Mouse (Mus musculus) stomach, embryonic 16.5 days (tissue): ENCODE data around the gene Paxip1. TPM values are rescaled to one million over a fixed set of nuclear protein-coding genes. Genes with fewer than 3 reads are reported as not detected.

Source experiments
- ATAC-seq: fragments of 200-750 bp; cut with Nextera tagmentation; 2 replicates; pipeline ENCODE4 v1.8.0; 2017; ENCODE audit warnings: moderate number of reproducible peaks, moderate TSS enrichment; ENCODE audit not compliant: insufficient read depth, low FRiP score
- H3K27ac ChIP-seq: fragments of 300-500 bp; sonication (generic); 2 replicates; pipeline ENCODE4 v1.5.1; 2014; ENCODE audit warnings: low read length
- H3K27me3 ChIP-seq: fragments of 300-500 bp; sonication (generic); 2 replicates; pipeline ENCODE4 v1.6.1; 2014; ENCODE audit warnings: low read length, control low read depth, mixed read lengths; ENCODE audit not compliant: control insufficient read depth, insufficient read depth
- H3K36me3 ChIP-seq: fragments of 300-500 bp; sonication (generic); 2 replicates; pipeline ENCODE4 v1.6.1; 2014; ENCODE audit warnings: low read length; ENCODE audit not compliant: control insufficient read depth, insufficient read depth
- H3K4me1 ChIP-seq: fragments of 300-500 bp; sonication (generic); 2 replicates; pipeline ENCODE4 v1.6.1; 2014; ENCODE audit warnings: low read length, control low read depth, mixed read lengths; ENCODE audit not compliant: control insufficient read depth, insufficient read depth
- H3K4me2 ChIP-seq: fragments of 300-500 bp; sonication (generic); 2 replicates; pipeline ENCODE4 v1.6.1; 2014; ENCODE audit warnings: low read depth, low read length, mixed read lengths
- H3K4me3 ChIP-seq: fragments of 300-500 bp; sonication (generic); replicated peaks from 2 replicates; pipeline ENCODE4 v1.5.1; 2014; ENCODE audit warnings: mild to moderate bottlenecking, low read length
- H3K9ac ChIP-seq: fragments of 300-500 bp; sonication (generic); 2 replicates; pipeline ENCODE4 v1.6.1; 2014; ENCODE audit warnings: low read length
- H3K9me3 ChIP-seq: fragments of 300-500 bp; sonication (generic); replicated peaks from 2 replicates; pipeline ENCODE4 v1.6.1; 2016; ENCODE audit warnings: low read length, control low read depth; ENCODE audit not compliant: control insufficient read depth
- WGBS: fragments of 180-500 bp; shearing (Covaris S2); extraction: QIAGEN DNeasy Blood & Tissue Kit; methylation state at CpG from one replicate; pipeline ENCODE4 v1.1.7; 2014; 5-methylcytosine and 5-hydroxymethylcytosine counted together
- polyA plus RNA-seq: library from polyadenylated mRNA; unstranded; fragments of >200 nt; fragmentation: Nextera tagmentation; extraction: Ambion mirVana; gene quantifications from 2 replicates; pipeline ENCODE4 v1.2.1, GENCODE M21; 2015

Paxip1 gene
- polyA plus RNA-seq, 1 experiment from 2014 or later: 23.1 TPM

- Histone ChIP-seq H3K4me2 (no peak overlapping the region), H3K4me1 (no peaks in the 10 kb centered on the region), H3K4me3 (no peak overlapping the region), H3K9me3 (no peaks in the 10 kb centered on the region), H3K27me3 (no peaks in the 10 kb centered on the region), H3K36me3 (peaks cover 11% of the 10 kb centered on the region), H3K27ac (no peak overlapping the region), H3K9ac (no peak overlapping the region)
- WGBS: 77% methylated on average over 6 of the region's 6 CpGs
- ATAC-seq: no peak
Measured at GRCm38 (mm10) chr5:27739216-27739615, 52.3 kb downstream of the Paxip1 start.

- no peaks in the 10 kb centered on the region for H3K27me3 ChIP-seq
- ATAC-seq: peak; percentile 71; the same call in 1 of the 2 replicates
- no peak overlapping the region for H3K4me3 ChIP-seq
- no peak overlapping the region for H3K9ac ChIP-seq
- H3K27ac ChIP-seq: no peak overlapping the region
- no peak overlapping the region for H3K4me2 ChIP-seq
- WGBS: 3% methylated on average over 3 of the region's 3 CpGs
- H3K4me1 ChIP-seq: no peaks in the 10 kb centered on the region
- no peaks in the 10 kb centered on the region for H3K9me3 ChIP-seq
- peaks cover 5% of the 10 kb centered on the region; the same call in 1 of the 2 replicates for H3K36me3 ChIP-seq
Measured at GRCm38 (mm10) chr5:27737168-27737567, 54.3 kb downstream of the Paxip1 start.

GRCm38 (mm10) chr5:27732288-27732868 is 59.1 kb downstream of the Paxip1 start:
- WGBS: 78% methylated on average over 5 of the region's 5 CpGs
- no peak overlapping the region for H3K4me2 ChIP-seq
- no peak for ATAC-seq
- H3K27ac ChIP-seq: no peak overlapping the region
- no peaks in the 10 kb centered on the region for H3K27me3 ChIP-seq
- no peak overlapping the region for H3K9ac ChIP-seq
- no peaks in the 10 kb centered on the region for H3K36me3 ChIP-seq
- no peaks in the 10 kb centered on the region for H3K9me3 ChIP-seq
- H3K4me3 ChIP-seq: no peak overlapping the region
- H3K4me1 ChIP-seq: no peaks in the 10 kb centered on the region

GRCm38 (mm10) chr5:27731392-27731791 is 60.1 kb downstream of the Paxip1 start:
- Histone ChIP-seq H3K4me2 (no peak overlapping the region), H3K36me3 (no peaks in the 10 kb centered on the region), H3K9ac (no peak overlapping the region), H3K27me3 (no peaks in the 10 kb centered on the region), H3K4me3 (no peak overlapping the region), H3K9me3 (no peaks in the 10 kb centered on the region), H3K27ac (no peak overlapping the region), H3K4me1 (no peaks in the 10 kb centered on the region)
- 62% methylated on average over 1 of the region's 1 CpGs for WGBS
- no peak for ATAC-seq

GRCm38 (mm10) chr5:27730666-27731065 is 60.8 kb downstream of the Paxip1 start:
- Histone ChIP-seq H3K27me3 (no peaks in the 10 kb centered on the region), H3K9ac (no peak overlapping the region), H3K36me3 (no peaks in the 10 kb centered on the region), H3K9me3 (no peaks in the 10 kb centered on the region), H3K4me1 (no peaks in the 10 kb centered on the region), H3K4me3 (no peak overlapping the region), H3K27ac (no peak overlapping the region), H3K4me2 (no peak overlapping the region)
- ATAC-seq: no peak
- 68% methylated on average over 5 of the region's 5 CpGs for WGBS

- WGBS: 27% methylated on average over 2 of the region's 2 CpGs
- H3K4me2 ChIP-seq: no peak overlapping the region
- no peaks in the 10 kb centered on the region for H3K27me3 ChIP-seq
- H3K4me1 ChIP-seq: no peaks in the 10 kb centered on the region
- H3K4me3 ChIP-seq: no peak overlapping the region
- ATAC-seq: no peak
- H3K27ac ChIP-seq: no peak overlapping the region
- H3K36me3 ChIP-seq: no peaks in the 10 kb centered on the region
- no peak overlapping the region for H3K9ac ChIP-seq
- no peaks in the 10 kb centered on the region for H3K9me3 ChIP-seq
Measured at GRCm38 (mm10) chr5:27724460-27724859, 67.0 kb downstream of the Paxip1 start.

DNA sequence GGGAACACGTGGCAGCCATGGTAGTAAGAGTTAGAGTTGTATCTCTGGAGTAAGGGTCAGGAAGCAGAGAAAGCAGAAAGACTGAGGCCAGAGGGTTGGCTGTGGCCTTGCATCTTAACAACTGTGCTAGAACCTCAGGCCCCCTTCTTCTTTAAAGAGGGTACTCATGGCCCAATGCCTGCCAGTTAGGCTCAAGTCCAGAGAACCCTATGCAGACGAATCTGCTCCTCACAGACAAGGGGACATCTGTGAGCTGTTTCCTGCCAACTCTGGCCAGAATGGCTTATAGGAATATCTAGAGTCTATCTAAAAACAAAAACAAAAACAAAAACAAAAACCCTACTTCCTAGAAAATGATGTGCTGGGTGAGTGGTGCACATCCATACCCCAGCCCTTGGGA is 72.2 kb downstream of the Paxip1 start:
- Histone ChIP-seq H3K27ac (no peak overlapping the region), H3K4me2 (no peak overlapping the region), H3K27me3 (no peaks in the 10 kb centered on the region), H3K9me3 (no peaks in the 10 kb centered on the region), H3K36me3 (no peaks in the 10 kb centered on the region), H3K4me1 (no peaks in the 10 kb centered on the region), H3K9ac (no peak overlapping the region), H3K4me3 (no peak overlapping the region)
- WGBS: 61% methylated on average over 2 of the region's 2 CpGs
- ATAC-seq: no peak

DNA sequence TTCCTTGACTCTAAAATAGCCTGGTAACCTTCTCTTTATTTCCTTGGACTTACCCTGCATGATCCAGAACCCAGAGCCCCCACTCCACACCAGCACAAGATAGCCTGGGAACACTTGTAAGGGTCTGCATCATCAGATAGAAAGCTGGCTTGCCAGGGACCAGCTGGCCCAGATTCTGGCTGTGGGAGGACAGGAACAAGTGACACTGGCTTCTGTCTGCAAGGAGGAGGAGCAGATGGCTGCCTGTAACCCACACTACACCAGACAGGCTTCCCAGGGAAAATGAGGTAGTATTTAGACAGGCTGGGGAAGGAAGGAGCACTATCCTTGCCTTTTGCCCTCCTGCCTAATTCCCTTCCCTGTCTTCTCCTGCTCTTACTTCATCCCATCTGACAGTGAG is 74.2 kb downstream of the Paxip1 start:
- Histone ChIP-seq H3K9ac (no peak overlapping the region), H3K9me3 (no peaks in the 10 kb centered on the region), H3K36me3 (no peaks in the 10 kb centered on the region), H3K4me1 (no peaks in the 10 kb centered on the region), H3K4me3 (no peak overlapping the region), H3K27me3 (no peaks in the 10 kb centered on the region), H3K4me2 (no peak overlapping the region), H3K27ac (no peak overlapping the region)
- no peak for ATAC-seq

GRCm38 (mm10) chr5:27716026-27716425 is 75.5 kb downstream of the Paxip1 start:
- Histone ChIP-seq H3K4me1 (no peaks in the 10 kb centered on the region), H3K4me2 (no peak overlapping the region), H3K4me3 (no peak overlapping the region), H3K9ac (no peak overlapping the region), H3K27me3 (no peaks in the 10 kb centered on the region), H3K36me3 (no peaks in the 10 kb centered on the region), H3K27ac (no peak overlapping the region), H3K9me3 (no peaks in the 10 kb centered on the region)
- ATAC-seq: no peak
- whole genome bisulfite sequencing: 83% methylated on average over 4 of the region's 4 CpGs

GRCm38 (mm10) chr5:27714356-27714755 is 77.1 kb downstream of the Paxip1 start:
- Histone ChIP-seq H3K9ac (no peak overlapping the region), H3K4me3 (no peak overlapping the region), H3K4me2 (no peak overlapping the region), H3K27me3 (no peaks in the 10 kb centered on the region), H3K4me1 (no peaks in the 10 kb centered on the region), H3K27ac (no peak overlapping the region), H3K36me3 (no peaks in the 10 kb centered on the region), H3K9me3 (no peaks in the 10 kb centered on the region)
- 65% methylated on average over 9 of the region's 9 CpGs for WGBS
- ATAC-seq: no peak
